10 mouse cellular contexts compared by ENCODE assay signal in the genomic region with DNA sequence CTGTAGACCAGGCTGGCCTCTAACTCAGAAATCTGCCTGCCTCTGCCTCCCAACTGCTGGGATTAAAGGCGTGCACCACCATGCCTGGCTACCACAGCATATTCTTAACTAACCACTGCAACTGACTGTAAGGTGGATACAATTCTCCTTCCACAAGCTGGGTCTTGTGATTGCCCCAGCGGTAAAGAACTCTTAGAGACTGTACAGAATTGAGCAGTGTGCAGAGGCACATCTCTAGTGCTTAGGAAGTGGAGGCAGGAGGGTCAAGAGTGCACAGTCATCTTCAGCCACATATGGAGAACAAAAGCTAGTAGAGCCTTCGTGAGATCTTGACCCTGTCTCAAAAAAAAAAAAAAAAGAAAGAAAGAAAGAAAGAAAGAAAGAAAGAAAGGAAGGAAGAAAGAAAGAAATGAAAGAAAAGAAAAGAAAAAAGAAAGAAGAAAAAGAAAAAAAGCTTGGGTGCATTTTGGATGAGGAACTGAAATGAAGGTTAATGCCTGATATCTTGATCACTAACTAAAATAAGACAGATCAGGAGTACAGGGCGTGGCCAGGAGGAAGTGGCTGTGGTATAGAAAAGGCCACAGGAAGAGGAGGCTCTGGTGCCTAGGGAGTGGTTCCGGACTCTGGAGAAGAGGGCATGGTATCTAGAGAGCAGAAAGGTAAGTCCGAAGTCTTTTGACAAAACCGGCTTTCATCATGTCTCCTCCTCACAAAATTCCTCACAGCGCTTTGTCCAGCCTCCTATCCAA. TPM values are rescaled to one million over a fixed set of nuclear protein-coding genes. Genes with fewer than 3 reads are reported as not detected.
A peak's percentile ranks its signal among the peaks of the same experiment; 100 is the strongest.
DNase-seq lines count a peak whose midpoint lies in the region; ATAC-seq and TF ChIP-seq lines count a peak whose summit lies in the region.
"Had no signal": no experiment of that assay in that cellular context is flagged by ENCODE, and none has a peak within 500 bp of the region (broad histone marks: within the 10 kb centered on the region; RNA-seq: fewer than 3 reads in every experiment).

No protein-coding gene starts in this region.

- TF ChIP-seq CTCF in gastrocnemius, adult 2 months (IDR thresholded peaks at IDR 0.05): no peak

- H3K27me3 ChIP-seq in midbrain, embryonic 13.5 days: no peaks in the 10 kb centered on the region
- H3K27me3 ChIP-seq: midbrain, embryonic 12.5 days had no signal

- WGBS in midbrain, embryonic 13.5 days: 90% methylated on average over 8 of the region's 8 CpGs

- H3K36me3 ChIP-seq in midbrain, embryonic 13.5 days: no peaks in the 10 kb centered on the region
- H3K36me3 ChIP-seq: midbrain, embryonic 12.5 days had no signal

- intact Hi-C loops in gastrocnemius, adult 2 months (cut with DNase I): no loop called here
- intact Hi-C loops in gastrocnemius, postnatal 36 days (cut with DNase I): no loop called here

- H3K4me1 ChIP-seq in midbrain, embryonic 13.5 days (replicated peaks): no peaks in the 10 kb centered on the region; the same call in 1 of the 2 replicates

- H3K9me3 ChIP-seq in midbrain, embryonic 13.5 days: no peaks in the 10 kb centered on the region
- H3K9me3 ChIP-seq: midbrain, embryonic 12.5 days had no signal

- ATAC-seq in inflammation-experienced regulatory T-cells, adult 6 months: peak; percentile 40
- no peak for ATAC-seq in midbrain, embryonic 13.5 days

- no peak overlapping the region for H3K4me2 ChIP-seq in midbrain, embryonic 13.5 days (replicated peaks)
- H3K4me2 ChIP-seq: hindbrain, embryonic 14.5 days; midbrain, embryonic 12.5 days had no signal

- H3K4me3 ChIP-seq in gastrocnemius, adult 2 months: peak overlapping the region; percentile 20; the same call in 1 of the 2 replicates
- no peak overlapping the region for H3K4me3 ChIP-seq in midbrain, embryonic 13.5 days (replicated peaks)
- H3K4me3 ChIP-seq: midbrain, embryonic 12.5 days had no signal

- H3K27ac ChIP-seq in gastrocnemius, adult 2 months: peak overlapping the region; percentile 44
- H3K27ac ChIP-seq in midbrain, embryonic 13.5 days: no peak overlapping the region
- H3K27ac ChIP-seq: hindbrain, embryonic 14.5 days; midbrain, embryonic 12.5 days had no signal

- no peak for DNase-seq in gastrocnemius, adult 2 months
- no peak for DNase-seq in gastrocnemius, postnatal 36 days
- peak; percentile 51 to 63 for DNase-seq in B cell, adult 2 months
- DNase-seq in lung, postnatal 25 days (ENCODE audit: low spot score): peak; percentile 61
- DNase-seq in cerebellum, postnatal 25 days: no peak
- DNase-seq in cerebellum, postnatal 4 days (ENCODE audit: low spot score in 2 of 2): no peak

- H3K9ac ChIP-seq in midbrain, embryonic 13.5 days (replicated peaks): no peak overlapping the region
- H3K9ac ChIP-seq: hindbrain, embryonic 14.5 days; midbrain, embryonic 12.5 days had no signal

RNA-seq across cellular contexts. Expression of gene Lrrc8d, which starts 48.9 kb away (rescaled TPM):
- total RNA-seq in gastrocnemius, adult 2 months (2021): 1 to 10 TPM; 3.2 to 5.0 TPM
- total RNA-seq in gastrocnemius, postnatal 36 days (2021): 1 to 10 TPM; 3.0 to 4.4 TPM
- polyA plus RNA-seq in inflammation-experienced regulatory T-cells, adult 6 months (2017; shearing (Covaris generic)): 10 to 100 TPM; 11.8 to 28.4 (median 26.5) TPM
- polyA plus RNA-seq in midbrain, embryonic 13.5 days (2015; fragmentation: Nextera tagmentation; extraction: Ambion mirVana): 30.4 and 32.3 TPM in 2 replicates

Comparison
In these comparisons a context has a peak if more than half of its experiments do, and no peak if none do; other contexts are left out.
1. DNase-seq: peak in B cell, adult 2 months (2 of 2) and lung, postnatal 25 days (single experiment); none in gastrocnemius, adult 2 months (single experiment), gastrocnemius, postnatal 36 days (0 of 2), cerebellum, postnatal 25 days (0 of 2) and cerebellum, postnatal 4 days (0 of 2).